Mouse (Mus musculus) limb, embryonic 12.5 days (tissue): Measurements from ENCODE around the gene Cdk17. TPM values are rescaled to one million over a fixed set of nuclear protein-coding genes. Genes with fewer than 3 reads are reported as not detected.

ENCODE experiments used
- ATAC-seq: fragments of 200-750 bp; cut with Nextera tagmentation; 2 replicates; pipeline ENCODE4 v1.8.0; 2017; ENCODE audit warnings: low read depth, moderate TSS enrichment; ENCODE audit not compliant: insufficient number of reproducible peaks, insufficient read depth, low FRiP score, low TSS enrichment
- H3K27ac ChIP-seq: fragments of 300-500 bp; sonication (generic); 2 replicates; pipeline ENCODE4 v1.5.1; 2016; ENCODE audit warnings: mild to moderate bottlenecking, moderate library complexity
- H3K27me3 ChIP-seq: fragments of 300-500 bp; sonication (generic); 2 replicates; pipeline ENCODE4 v1.6.1; 2016; ENCODE audit warnings: mild to moderate bottlenecking, moderate library complexity
- H3K36me3 ChIP-seq: fragments of 300-500 bp; sonication (generic); 2 replicates; pipeline ENCODE4 v1.6.1; 2016; ENCODE audit warnings: mild to moderate bottlenecking, moderate library complexity
- H3K4me1 ChIP-seq: fragments of 300-500 bp; sonication (generic); replicated peaks from 2 replicates; pipeline ENCODE4 v1.6.1; 2016
- H3K4me2 ChIP-seq: fragments of 300-500 bp; sonication (generic); 2 replicates; pipeline ENCODE4 v1.6.1; 2016; ENCODE audit warnings: mild to moderate bottlenecking, moderate library complexity
- H3K4me3 ChIP-seq: fragments of 300-500 bp; sonication (generic); replicated peaks from 2 replicates; pipeline ENCODE4 v1.5.1; 2016; ENCODE audit warnings: mild to moderate bottlenecking
- H3K9ac ChIP-seq: fragments of 300-500 bp; sonication (generic); replicated peaks from 2 replicates; pipeline ENCODE4 v1.6.1; 2016; ENCODE audit warnings: mild to moderate bottlenecking, moderate library complexity
- H3K9me3 ChIP-seq: fragments of 300-500 bp; sonication (generic); 2 replicates; pipeline ENCODE4 v1.6.1; 2016; ENCODE audit warnings: mild to moderate bottlenecking, moderate library complexity
- WGBS: fragments of 180-500 bp; shearing (Covaris S2); methylation state at CpG from one replicate; pipeline ENCODE4 v1.1.7; 2016; 5-methylcytosine and 5-hydroxymethylcytosine counted together
- polyA plus RNA-seq: library from polyadenylated mRNA; unstranded; fragments of >200 nt; fragmentation: Nextera tagmentation; extraction: Ambion mirVana; gene quantifications from 2 replicates; pipeline ENCODE4 v1.2.1, GENCODE M21; 2016

The Cdk17 gene
- polyA plus RNA-seq, 1 experiment from 2014 or later: 22.2 TPM

GRCm38 (mm10) chr10:93201846-93202458, 41.3 kb downstream of the Cdk17 start:
- H3K27ac ChIP-seq: no peak overlapping the region
- 0 out of 2 replicates have a peak, but pooled peaks cover 2% of the 10 kb centered on the region for H3K4me1 ChIP-seq
- no peak overlapping the region for H3K9ac ChIP-seq
- H3K27me3 ChIP-seq: no peaks in the 10 kb centered on the region
- H3K4me3 ChIP-seq: no peak overlapping the region
- 90% methylated on average over 6 of the region's 6 CpGs for WGBS
- H3K9me3 ChIP-seq: no peaks in the 10 kb centered on the region
- no peak overlapping the region for H3K4me2 ChIP-seq
- no peak for ATAC-seq
- H3K36me3 ChIP-seq: peaks cover 10% of the 10 kb centered on the region

- no peak overlapping the region for H3K27ac ChIP-seq
- H3K4me3 ChIP-seq: no peak overlapping the region
- no peaks in the 10 kb centered on the region for H3K9me3 ChIP-seq
- no peak overlapping the region for H3K9ac ChIP-seq
- H3K27me3 ChIP-seq: no peaks in the 10 kb centered on the region
- no peaks in the 10 kb centered on the region for H3K4me1 ChIP-seq
- no peaks in the 10 kb centered on the region for H3K36me3 ChIP-seq
- 85% methylated on average over 4 of the region's 4 CpGs for WGBS
- ATAC-seq: no peak
- no peak overlapping the region for H3K4me2 ChIP-seq
These were observed 44.7 kb downstream of the Cdk17 start for GRCm38 (mm10) chr10:93205287-93205956.

- WGBS: 59% methylated on average over 5 of the region's 5 CpGs
- no peaks in the 10 kb centered on the region for H3K27me3 ChIP-seq
- peaks cover 8% of the 10 kb centered on the region for H3K36me3 ChIP-seq
- ATAC-seq: no peak
- no peak overlapping the region for H3K27ac ChIP-seq
- no peak overlapping the region for H3K9ac ChIP-seq
- H3K4me3 ChIP-seq: no peak overlapping the region
- no peak overlapping the region for H3K4me2 ChIP-seq
- no peaks in the 10 kb centered on the region for H3K4me1 ChIP-seq
- no peaks in the 10 kb centered on the region for H3K9me3 ChIP-seq
These were observed 46.5 kb downstream of the Cdk17 start for GRCm38 (mm10) chr10:93207176-93207575.

GRCm38 (mm10) chr10:93212699-93213098, 52.0 kb downstream of the Cdk17 start:
- Histone ChIP-seq H3K4me3 (no peak overlapping the region), H3K36me3 (peaks cover 50% of the 10 kb centered on the region), H3K9ac (no peak overlapping the region), H3K4me1 (no peaks in the 10 kb centered on the region), H3K4me2 (no peak overlapping the region), H3K9me3 (no peaks in the 10 kb centered on the region), H3K27ac (no peak overlapping the region), H3K27me3 (no peaks in the 10 kb centered on the region)
- ATAC-seq: no peak
- WGBS: 83% methylated on average over 2 of the region's 2 CpGs

- Histone ChIP-seq H3K4me3 (no peak overlapping the region), H3K27me3 (no peaks in the 10 kb centered on the region), H3K4me2 (no peak overlapping the region), H3K36me3 (peaks cover 56% of the 10 kb centered on the region), H3K9ac (no peak overlapping the region), H3K27ac (no peak overlapping the region), H3K4me1 (no peaks in the 10 kb centered on the region), H3K9me3 (no peaks in the 10 kb centered on the region)
- ATAC-seq: no peak
- WGBS: 83% methylated on average over 7 of the region's 7 CpGs
These were observed 52.7 kb downstream of the Cdk17 start for GRCm38 (mm10) chr10:93213339-93213738.

GRCm38 (mm10) chr10:93214251-93214650, 53.6 kb downstream of the Cdk17 start:
- Histone ChIP-seq H3K9ac (no peak overlapping the region), H3K9me3 (no peaks in the 10 kb centered on the region), H3K4me1 (no peaks in the 10 kb centered on the region), H3K4me2 (no peak overlapping the region), H3K27ac (no peak overlapping the region), H3K36me3 (peaks cover 63% of the 10 kb centered on the region), H3K4me3 (no peak overlapping the region), H3K27me3 (no peaks in the 10 kb centered on the region)
- no peak for ATAC-seq
- WGBS: 67% methylated on average over 4 of the region's 4 CpGs

- Histone ChIP-seq H3K27ac (no peak overlapping the region), H3K4me2 (no peak overlapping the region), H3K4me1 (no peaks in the 10 kb centered on the region), H3K9me3 (no peaks in the 10 kb centered on the region), H3K4me3 (no peak overlapping the region), H3K36me3 (peaks cover 63% of the 10 kb centered on the region), H3K9ac (no peak overlapping the region), H3K27me3 (no peaks in the 10 kb centered on the region)
- no peak for ATAC-seq
- 87% methylated on average over 8 of the region's 8 CpGs for WGBS
These were observed 54.5 kb downstream of the Cdk17 start for GRCm38 (mm10) chr10:93215051-93215763.

- no peak for ATAC-seq
- no peak overlapping the region for H3K4me3 ChIP-seq
- peaks cover 21% of the 10 kb centered on the region; the same call in 1 of the 2 replicates for H3K36me3 ChIP-seq
- H3K27me3 ChIP-seq: no peaks in the 10 kb centered on the region
- no peaks in the 10 kb centered on the region for H3K9me3 ChIP-seq
- 68% methylated on average over 6 of the region's 6 CpGs for WGBS
- H3K4me2 ChIP-seq: no peak overlapping the region
- no peak overlapping the region for H3K9ac ChIP-seq
- H3K27ac ChIP-seq: no peak overlapping the region; the same call in 1 of the 2 replicates
- H3K4me1 ChIP-seq: peaks cover 6% of the 10 kb centered on the region
These were observed 65.1 kb downstream of the Cdk17 start for GRCm38 (mm10) chr10:93225751-93226150.

- Histone ChIP-seq H3K27ac (no peak overlapping the region), H3K9me3 (no peaks in the 10 kb centered on the region), H3K4me2 (no peak overlapping the region), H3K4me1 (peaks cover 6% of the 10 kb centered on the region), H3K9ac (no peak overlapping the region), H3K27me3 (no peaks in the 10 kb centered on the region), H3K4me3 (no peak overlapping the region), H3K36me3 (peaks cover 32% of the 10 kb centered on the region)
- no peak for ATAC-seq
- WGBS: 78% methylated on average over 8 of the region's 8 CpGs
These were observed 67.2 kb downstream of the Cdk17 start for GRCm38 (mm10) chr10:93227921-93228320.

GRCm38 (mm10) chr10:93228401-93229007, 67.8 kb downstream of the Cdk17 start:
- Histone ChIP-seq H3K27ac (no peak overlapping the region), H3K27me3 (no peaks in the 10 kb centered on the region), H3K4me2 (no peak overlapping the region), H3K9ac (no peak overlapping the region), H3K36me3 (peaks cover 38% of the 10 kb centered on the region), H3K9me3 (no peaks in the 10 kb centered on the region), H3K4me1 (peaks cover 6% of the 10 kb centered on the region), H3K4me3 (no peak overlapping the region)
- ATAC-seq: no peak
- WGBS: 72% methylated on average over 11 of the region's 11 CpGs

GRCm38 (mm10) chr10:93231490-93231889, 70.8 kb downstream of the Cdk17 start:
- Histone ChIP-seq H3K9ac (no peak overlapping the region), H3K27me3 (no peaks in the 10 kb centered on the region), H3K4me3 (no peak overlapping the region), H3K4me1 (no peaks in the 10 kb centered on the region; the same call in 1 of the 2 replicates), H3K27ac (no peak overlapping the region), H3K4me2 (no peak overlapping the region), H3K36me3 (peaks cover 56% of the 10 kb centered on the region), H3K9me3 (no peaks in the 10 kb centered on the region)
- 91% methylated on average over 4 of the region's 4 CpGs for WGBS
- ATAC-seq: no peak
